Mouse (Mus musculus) B cell, adult 2 months (primary cell): ENCODE results near the gene Syngr4.
"Not testable (repeated sequence)": the region's sequence is repeated elsewhere in the genome, so short reads cannot be mapped to it uniquely, and the experiment has no call there.

Experiments
- DNase-seq, 2 experiments: peaks; one replicate each; pipeline ENCODE4 v3.0.0; 2022

The Syngr4 gene

GRCm38 (mm10) chr7:45915011-45915410, 18.5 kb upstream of the Syngr4 start:
- no peak for DNase-seq

DNA sequence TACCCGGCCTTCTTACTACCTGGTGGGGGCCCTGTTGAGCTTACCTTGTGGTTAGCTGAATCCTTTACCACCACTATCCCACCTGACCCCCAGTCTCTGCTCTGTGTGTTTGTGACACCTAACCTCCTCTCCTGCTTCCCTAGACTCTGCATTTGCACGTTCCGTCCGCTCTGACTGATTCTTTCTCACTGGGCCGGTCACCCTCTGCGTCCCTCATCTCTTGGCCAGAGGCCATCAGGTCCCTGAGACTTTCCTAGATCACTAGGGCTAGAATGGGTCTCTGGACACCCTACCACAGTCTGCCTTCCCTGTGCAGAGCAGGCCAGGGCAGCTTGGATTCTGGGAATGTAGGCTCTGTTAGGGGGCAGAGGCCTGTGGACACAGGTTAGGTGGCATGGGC, 17.6 kb upstream of the Syngr4 start:
- no peak for DNase-seq

GRCm38 (mm10) chr7:45909145-45909544, 12.6 kb upstream of the Syngr4 start:
- DNase-seq = peak; percentile 15 to 28

DNA sequence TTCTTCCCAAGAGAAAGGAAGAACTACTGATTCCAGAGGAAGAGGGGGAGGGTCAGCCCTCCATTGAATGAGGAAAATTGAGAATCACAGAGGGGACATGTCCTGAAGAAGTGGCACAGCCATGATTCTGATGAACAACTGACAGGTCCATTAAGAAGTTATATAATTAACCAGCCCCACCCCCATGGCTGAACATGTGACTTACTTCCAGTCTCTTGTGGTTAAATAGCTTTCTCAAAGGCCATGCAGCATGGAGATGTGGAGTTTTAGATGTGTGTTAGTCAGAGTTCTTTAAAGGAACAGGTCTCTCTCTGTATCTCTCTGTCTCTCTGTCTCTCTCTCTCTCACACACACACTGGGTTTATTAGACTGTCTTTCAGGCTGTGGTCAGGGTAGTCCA, 11.9 kb upstream of the Syngr4 start:
- peak in 1 of 2 experiments; percentile 28 for DNase-seq

DNA sequence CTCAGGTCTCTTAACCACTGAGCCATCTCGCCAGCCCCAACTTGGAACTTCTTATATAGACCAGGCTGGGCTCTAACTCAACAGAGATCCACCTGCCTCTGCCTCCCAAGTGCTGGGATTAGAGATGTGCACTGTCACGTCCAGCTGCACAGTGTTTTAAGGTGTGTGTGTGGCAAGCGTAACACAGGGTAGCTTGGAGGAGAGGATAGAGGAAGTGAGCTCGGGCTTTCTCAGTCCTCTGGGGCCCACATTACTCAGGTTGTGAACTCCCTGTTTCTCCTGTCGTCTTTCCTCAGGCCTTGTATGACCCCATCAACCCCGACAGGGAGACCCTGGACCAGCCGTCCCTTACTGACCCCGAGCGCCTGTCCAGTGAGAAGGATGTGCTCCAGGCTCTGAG, 10.1 kb upstream of the Syngr4 start:
- peak in 1 of 2 experiments; percentile 22 for DNase-seq

DNA sequence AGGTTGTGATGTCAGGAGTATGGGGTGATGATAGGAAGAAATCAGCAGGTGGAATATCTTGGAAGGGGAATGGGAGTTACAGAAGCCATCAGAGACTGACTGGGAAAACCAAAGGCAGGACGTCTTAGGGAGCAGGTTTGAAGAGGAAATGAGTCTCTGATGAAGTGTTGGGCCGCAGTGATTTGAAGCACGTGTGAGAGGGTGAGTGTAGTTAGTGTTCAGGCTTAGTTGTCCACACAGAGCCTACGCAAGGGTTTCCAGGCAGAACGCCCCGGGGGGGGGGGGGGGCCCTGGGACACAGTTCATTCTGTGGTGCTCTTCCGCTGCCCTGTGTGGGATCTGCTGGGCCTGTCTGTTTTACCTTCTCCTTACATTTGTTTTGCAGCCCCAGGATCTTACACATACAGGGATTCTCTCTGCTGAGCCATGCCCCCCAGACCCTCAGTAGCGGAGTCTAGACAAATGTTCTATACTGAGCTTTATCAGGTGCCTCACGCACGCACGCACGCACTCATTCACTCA, 6.0 kb upstream of the Syngr4 start:
- no peak for DNase-seq

DNA sequence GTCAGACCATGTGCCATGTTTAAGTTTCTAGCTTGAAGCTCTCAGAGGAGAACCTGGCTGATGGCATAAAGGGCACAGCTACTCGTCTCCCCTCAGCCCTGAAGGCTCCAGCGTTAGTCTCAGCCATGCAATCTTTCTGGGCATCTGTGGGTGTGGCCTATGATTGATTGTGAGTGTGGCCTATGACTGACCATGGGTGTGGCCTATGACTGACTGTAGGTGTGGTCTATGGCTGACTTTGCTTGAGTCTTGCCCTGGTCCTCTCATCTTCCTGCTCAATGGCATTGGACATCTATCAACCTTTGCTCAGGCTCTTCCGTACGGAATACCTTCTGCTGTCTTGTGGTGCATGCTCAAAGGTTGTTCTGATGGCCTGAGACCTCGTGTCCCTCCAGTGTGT, 5.0 kb upstream of the Syngr4 start:
- DNase-seq = no peak

GRCm38 (mm10) chr7:45898125-45898524, 1.6 kb upstream of the Syngr4 start:
- DNase-seq = peak; percentile 65 to 72

GRCm38 (mm10) chr7:45897258-45897757, 794 bp upstream of the Syngr4 start:
- peak in 1 of 2 experiments; percentile 55 for DNase-seq

GRCm38 (mm10) chr7:45895931-45896516, 490 bp downstream of the Syngr4 start:
- DNase-seq = no peak

- no peak for DNase-seq
Measured at GRCm38 (mm10) chr7:45892651-45893050, 3.9 kb downstream of the Syngr4 start.

- no peak for DNase-seq
Measured at GRCm38 (mm10) chr7:45887246-45887645, 9.3 kb downstream of the Syngr4 start.

DNA sequence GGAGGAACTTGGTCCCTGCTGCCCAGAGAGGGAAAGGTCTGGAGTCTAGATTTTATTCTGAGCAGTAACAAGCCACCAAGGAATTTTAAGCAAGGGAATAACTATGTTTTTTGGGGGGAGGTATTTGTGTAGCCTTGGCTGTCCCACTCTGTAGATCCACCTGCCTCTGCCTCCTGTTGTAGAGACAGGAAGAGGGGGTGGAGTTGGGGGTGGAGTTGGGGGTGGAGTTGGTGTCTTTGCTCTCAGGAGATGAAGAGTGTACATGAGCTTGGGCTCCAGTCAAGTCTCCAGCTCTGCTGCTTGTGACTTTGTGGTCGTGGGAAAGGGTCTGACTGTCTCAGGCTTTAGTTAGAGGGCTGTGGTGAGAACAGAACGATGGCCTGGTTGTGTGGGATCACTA, 15.5 kb downstream of the Syngr4 start:
- DNase-seq = no peak

DNA sequence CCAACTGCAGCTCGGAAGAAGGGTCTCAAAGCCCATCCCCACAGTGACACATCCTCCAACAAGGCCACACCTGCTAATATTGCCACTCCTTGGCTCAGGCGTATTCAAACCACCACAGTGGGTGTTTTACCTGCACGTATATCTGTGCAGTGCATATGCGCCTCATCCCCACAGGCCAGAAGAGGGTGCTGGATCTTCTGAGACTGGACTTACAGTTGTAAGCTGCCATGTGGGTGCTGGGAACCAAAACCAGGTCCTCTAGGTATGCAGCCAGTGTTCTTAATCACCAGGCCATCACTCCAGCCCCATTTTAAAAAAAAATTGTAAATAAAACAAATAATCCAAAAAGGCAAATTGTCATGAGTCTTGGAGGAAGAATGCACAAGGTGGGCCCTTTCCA, 16.0 kb downstream of the Syngr4 start:
- no peak for DNase-seq

DNA sequence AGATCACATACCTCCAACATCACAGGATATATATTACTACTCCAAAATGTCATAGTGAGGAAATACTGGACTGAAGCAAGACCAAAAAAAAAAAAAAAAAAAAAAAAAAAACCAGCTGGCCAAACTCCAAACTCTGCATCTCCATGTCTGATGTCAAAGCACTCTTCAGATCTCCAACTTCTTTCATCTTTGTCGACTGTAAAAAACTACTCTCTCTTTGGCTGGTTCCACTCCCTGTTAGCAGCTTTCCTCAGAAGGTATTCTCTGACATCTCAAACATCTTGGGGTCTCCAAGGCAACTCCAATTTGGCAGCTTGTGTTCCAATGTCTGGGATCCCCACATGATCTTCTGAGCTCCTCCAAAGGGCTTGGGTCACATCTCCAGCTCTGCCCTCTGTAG, 18.2 kb downstream of the Syngr4 start, which contains the start of gene Grin2d:
Gene Grin2d, minus strand, starts transcription at position 101 of the 400 bp plus-strand sequence.
- DNase-seq = not testable (repeated sequence)

DNA sequence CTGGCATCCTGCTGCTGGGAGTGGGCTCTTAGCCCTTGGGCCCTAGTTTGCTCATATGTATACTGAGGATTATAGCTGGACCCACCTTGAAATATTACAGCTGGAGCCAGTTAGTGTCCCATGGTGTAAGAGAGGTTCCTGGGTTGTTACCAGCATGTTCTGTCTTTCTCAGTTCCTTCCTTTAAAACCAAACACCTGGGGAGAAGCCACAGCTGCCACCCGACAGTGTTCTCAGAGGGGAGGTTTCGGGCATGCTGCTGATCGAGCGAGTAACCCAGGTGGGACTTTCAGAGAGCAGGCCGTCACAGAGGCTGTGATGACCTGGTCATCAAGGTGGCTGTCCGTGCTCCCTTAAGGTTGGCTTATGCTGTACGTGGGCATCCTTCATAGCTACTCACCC, 19.6 kb downstream of the Syngr4 start:
- no peak for DNase-seq

DNA sequence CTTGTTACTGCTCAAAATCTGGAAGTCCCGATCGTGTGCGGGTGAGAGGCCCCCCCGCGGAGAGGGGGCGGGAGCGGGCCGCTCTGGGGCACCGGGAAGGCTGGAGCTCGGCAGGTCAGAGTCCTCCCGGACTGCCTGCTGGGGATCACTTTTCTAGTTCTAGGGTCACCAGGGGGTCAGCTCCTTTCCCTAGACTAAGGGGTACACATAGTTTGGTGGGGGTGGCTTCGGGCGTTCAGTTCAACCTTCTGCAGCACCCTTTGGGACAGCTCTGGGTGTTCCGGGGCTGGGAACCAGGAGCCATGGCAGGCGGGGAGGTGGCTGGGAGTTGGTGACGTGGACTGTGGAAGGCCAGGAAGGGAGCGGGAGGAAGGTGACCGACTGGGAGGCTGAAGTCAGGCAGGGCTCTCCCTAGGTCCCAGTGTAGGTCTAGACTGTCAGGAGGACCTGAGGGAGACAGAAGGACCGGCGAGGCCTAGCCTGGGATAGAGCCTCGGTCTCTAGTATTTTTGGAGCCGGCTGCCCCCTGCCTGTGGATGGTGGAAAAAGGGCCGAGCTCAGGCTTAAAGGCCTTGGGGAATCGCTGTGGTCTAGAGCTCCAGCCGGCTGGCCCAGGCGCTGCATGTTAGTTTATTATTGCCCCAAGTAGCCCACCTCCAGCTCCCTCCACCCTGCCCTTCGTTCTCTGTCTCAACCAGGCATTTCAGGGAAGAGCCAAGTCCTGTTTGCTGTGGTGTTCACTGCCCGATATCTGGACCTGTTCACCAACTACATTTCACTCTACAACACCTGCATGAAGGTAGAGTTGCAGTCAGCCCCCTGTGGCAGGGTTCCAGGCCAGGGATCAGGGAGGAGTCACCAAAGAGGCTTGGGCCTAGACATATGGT, 23.2 kb downstream of the Syngr4 start:
- peak; percentile 76 for DNase-seq

GRCm38 (mm10) chr7:45872624-45873023, 23.9 kb downstream of the Syngr4 start, which contains the start of gene Kdelr1:
Gene Kdelr1 (plus strand): TSS chr7:45872772.
- peak; percentile 92 to 93 for DNase-seq

- peak; percentile 47 to 52 for DNase-seq
Measured at GRCm38 (mm10) chr7:45870282-45871058, 26.0 kb downstream of the Syngr4 start.

GRCm38 (mm10) chr7:45869787-45870186, 26.7 kb downstream of the Syngr4 start:
- DNase-seq = peak; percentile 41 to 47

DNA sequence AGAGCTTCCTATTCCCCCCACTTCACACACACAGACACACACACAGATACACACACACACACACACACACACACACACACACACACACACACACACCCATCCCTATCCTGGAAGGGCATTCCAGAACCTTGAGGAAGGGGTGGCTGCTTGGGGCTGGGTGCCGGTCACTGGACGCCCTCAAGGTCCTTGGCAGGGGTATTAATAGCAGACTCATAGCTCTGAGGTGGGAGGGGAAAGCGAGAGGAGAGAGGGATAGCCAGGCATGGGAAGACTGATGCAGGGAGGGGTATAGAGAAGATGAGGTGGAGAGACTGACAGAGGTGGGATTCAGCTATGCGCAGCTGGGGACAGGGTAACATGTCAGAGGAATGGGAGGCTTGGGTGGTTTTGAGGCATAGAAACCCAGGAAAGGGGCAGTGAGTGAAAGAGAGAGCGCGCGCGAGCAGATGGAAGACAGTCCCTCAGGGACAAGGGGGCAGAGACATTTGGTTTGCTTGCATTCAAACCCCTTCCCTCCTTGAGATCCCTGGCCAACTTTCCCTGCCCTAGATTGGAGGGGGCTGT, 27.3 kb downstream of the Syngr4 start:
- no peak for DNase-seq

GRCm38 (mm10) chr7:45867871-45868270, 28.6 kb downstream of the Syngr4 start:
- DNase-seq = no peak
